Mouse (Mus musculus) thymus, adult 2 months (tissue): ENCODE measurements at regions not wholly inside any gene's neighbourhood (a gene's known extent, or its start where the extent isn't known, plus 50 kb on each side); places are given as distances from the start of the nearest gene placed in this dataset.

Experiments
- CTCF ChIP-seq: fragments of 200-500 bp; IDR thresholded peaks from 2 replicates; pipeline ENCODE4 v1.5.1; 2012; ENCODE audit warnings: mild to moderate bottlenecking, control low read depth, low read length, moderate library complexity, borderline replicate concordance; ENCODE audit not compliant: control insufficient read depth, poor library complexity, insufficient read depth; ENCODE audit errors: extremely low read depth
- POLR2A ChIP-seq: fragments of 200-500 bp; IDR thresholded peaks from 2 replicates; pipeline ENCODE4 v1.6.1; 2012; ENCODE audit warnings: mild to moderate bottlenecking, low read length, control low read depth, moderate library complexity; ENCODE audit not compliant: control insufficient read depth, poor library complexity, insufficient read depth; ENCODE audit errors: extremely low read depth

GRCm38 (mm10) chr4:55960063-55960462, 427.8 kb upstream of the Klf4 start:
- no peak for TF ChIP-seq CTCF
- no peak for TF ChIP-seq POLR2A
